Mouse (Mus musculus) liver, embryonic 16.5 days (tissue): ENCODE data around the gene Emp2. TPM values are rescaled to one million over a fixed set of nuclear protein-coding genes. Genes with fewer than 3 reads are reported as not detected.
"Not testable (repeated sequence)": the region's sequence is repeated elsewhere in the genome, so short reads cannot be mapped to it uniquely, and the experiment has no call there.

Experiments used
- ATAC-seq: fragments of 200-750 bp; cut with Nextera tagmentation; 2 replicates; pipeline ENCODE4 v1.8.0; 2017; ENCODE audit warnings: low read depth, mild to moderate bottlenecking, moderate number of reproducible peaks, moderate library complexity
- H3K27ac ChIP-seq: fragments of 300-500 bp; sonication (generic); 2 replicates; pipeline ENCODE4 v1.5.1; 2014; ENCODE audit warnings: mild to moderate bottlenecking, low read length
- H3K27me3 ChIP-seq: fragments of 300-500 bp; sonication (generic); 2 replicates; pipeline ENCODE4 v1.6.1; 2014; ENCODE audit warnings: low read depth, low read length, mixed read lengths; ENCODE audit not compliant: control insufficient read depth, insufficient read depth
- H3K36me3 ChIP-seq: fragments of 300-500 bp; sonication (generic); 2 replicates; pipeline ENCODE4 v1.6.1; 2014; ENCODE audit warnings: mild to moderate bottlenecking; ENCODE audit not compliant: control insufficient read depth, insufficient read depth
- H3K4me1 ChIP-seq: fragments of 300-500 bp; sonication (generic); 2 replicates; pipeline ENCODE4 v1.6.1; 2014; ENCODE audit warnings: low read depth, low read length, mixed read lengths; ENCODE audit not compliant: control insufficient read depth
- H3K4me2 ChIP-seq: fragments of 300-500 bp; sonication (generic); 2 replicates; pipeline ENCODE4 v1.6.1; 2014; ENCODE audit warnings: low read depth, low read length, mixed read lengths
- H3K4me3 ChIP-seq: fragments of 300-500 bp; sonication (generic); 2 replicates; pipeline ENCODE4 v1.5.1; 2014; ENCODE audit warnings: low read depth, mild to moderate bottlenecking, low read length
- H3K9ac ChIP-seq: fragments of 300-500 bp; sonication (generic); 2 replicates; pipeline ENCODE4 v1.6.1; 2014; ENCODE audit warnings: low read depth, low read length
- H3K9me3 ChIP-seq: fragments of 300-500 bp; sonication (generic); replicated peaks from 2 replicates; pipeline ENCODE4 v1.6.1; 2016; ENCODE audit warnings: low read length; ENCODE audit not compliant: control insufficient read depth
- WGBS: fragments of 180-500 bp; shearing (Covaris S2); extraction: QIAGEN DNeasy Blood & Tissue Kit; methylation state at CpG from one replicate; pipeline ENCODE4 v1.1.7; 2014; ENCODE audit not compliant: insufficient replicate concordance; 5-methylcytosine and 5-hydroxymethylcytosine counted together
- microRNA-seq: library from miRNA; unstranded; fragments of <30 nt; microRNA quantifications from one replicate; pipeline ENCODE4, GENCODE M21; 2016
- polyA plus RNA-seq: library from polyadenylated mRNA; unstranded; fragments of >200 nt; fragmentation: Nextera tagmentation; extraction: Ambion mirVana; gene quantifications from 2 replicates; pipeline ENCODE4 v1.2.1, GENCODE M21; 2015

Gene Emp2
- polyA plus RNA-seq, 1 experiment from 2014 or later = 6.7 TPM

GRCm38 (mm10) chr16:10280286-10280951 lies 33.3 kb downstream of the Emp2 start:
- Histone ChIP-seq H3K36me3 (no peaks in the 10 kb centered on the region), H3K9me3 (no peaks in the 10 kb centered on the region), H3K9ac (no peak overlapping the region), H3K4me2 (no peak overlapping the region), H3K4me3 (no peak overlapping the region), H3K27ac (no peak overlapping the region), H3K27me3 (no peaks in the 10 kb centered on the region), H3K4me1 (no peaks in the 10 kb centered on the region)
- WGBS = 35% methylated on average over 12 of the region's 12 CpGs
- ATAC-seq = no peak

- H3K9me3 ChIP-seq, H3K4me1 ChIP-seq, ATAC-seq, H3K4me3 ChIP-seq, H3K9ac ChIP-seq, H3K4me2 ChIP-seq, H3K36me3 ChIP-seq, H3K27me3 ChIP-seq, H3K27ac ChIP-seq: not testable (repeated sequence)
- WGBS = 64% methylated on average over 4 of the region's 5 CpGs
Observed at GRCm38 (mm10) chr16:10276778-10277177, 37.0 kb downstream of the Emp2 start.

- H3K4me2 ChIP-seq = no peak overlapping the region
- H3K9me3 ChIP-seq = no peaks in the 10 kb centered on the region
- H3K27ac ChIP-seq = no peak overlapping the region
- no peak for ATAC-seq
- H3K4me3 ChIP-seq = no peak overlapping the region
- no peaks in the 10 kb centered on the region for H3K36me3 ChIP-seq
- H3K9ac ChIP-seq = no peak overlapping the region
- no peaks in the 10 kb centered on the region for H3K4me1 ChIP-seq
- WGBS = 60% methylated on average over 4 of the region's 4 CpGs
- H3K27me3 ChIP-seq = no peaks in the 10 kb centered on the region
Observed at GRCm38 (mm10) chr16:10274465-10274864, 39.3 kb downstream of the Emp2 start.

- H3K9me3 ChIP-seq = no peaks in the 10 kb centered on the region
- WGBS = 11% methylated on average over 3 of the region's 3 CpGs
- no peak overlapping the region for H3K4me3 ChIP-seq
- no peak overlapping the region for H3K4me2 ChIP-seq
- H3K9ac ChIP-seq = no peak overlapping the region
- no peaks in the 10 kb centered on the region for H3K36me3 ChIP-seq
- H3K4me1 ChIP-seq = no peaks in the 10 kb centered on the region
- H3K27ac ChIP-seq = no peak overlapping the region
- no peaks in the 10 kb centered on the region for H3K27me3 ChIP-seq
- ATAC-seq = no peak
Observed at GRCm38 (mm10) chr16:10272256-10272655, 41.5 kb downstream of the Emp2 start.

- H3K27me3 ChIP-seq = no peaks in the 10 kb centered on the region
- no peaks in the 10 kb centered on the region for H3K4me1 ChIP-seq
- no peak for ATAC-seq
- H3K9me3 ChIP-seq = no peaks in the 10 kb centered on the region
- no peak overlapping the region for H3K27ac ChIP-seq
- no peak overlapping the region for H3K9ac ChIP-seq
- no peak overlapping the region for H3K4me2 ChIP-seq
- no peaks in the 10 kb centered on the region for H3K36me3 ChIP-seq
- no peak overlapping the region for H3K4me3 ChIP-seq
- WGBS = 93% methylated on average over 1 of the region's 1 CpGs
Observed at GRCm38 (mm10) chr16:10253993-10254392, 59.8 kb downstream of the Emp2 start.

GRCm38 (mm10) chr16:10236601-10237000 lies 77.2 kb downstream of the Emp2 start:
- Histone ChIP-seq H3K4me1 (no peaks in the 10 kb centered on the region), H3K27ac (no peak overlapping the region), H3K4me2 (no peak overlapping the region), H3K9me3 (no peaks in the 10 kb centered on the region), H3K36me3 (no peaks in the 10 kb centered on the region), H3K9ac (no peak overlapping the region), H3K4me3 (no peak overlapping the region), H3K27me3 (no peaks in the 10 kb centered on the region)
- no peak for ATAC-seq

Small RNAs within 50 kb of the gene (microRNA-seq; reads per million reads assigned to microRNA genes)
- gene Gm22932 = not detected

Other genes starting within 250 kb of the Emp2 start
- 0.11 and 0.33 TPM in 2 replicates for gene Rpl39l, start 143.7 kb downstream of the Emp2 start, polyA plus RNA-seq
- gene Atf7ip2, start 121.3 kb downstream of the Emp2 start, polyA plus RNA-seq = 0.09 and 0.21 TPM in 2 replicates
- 0.11 and 0.17 TPM in 2 replicates for gene Tekt5, start 81.5 kb upstream of the Emp2 start, polyA plus RNA-seq
- 23.9 and 26.4 TPM in 2 replicates for gene Nubp1, start 98.0 kb upstream of the Emp2 start, polyA plus RNA-seq
- 0.47 and 0.51 TPM in 2 replicates for gene Tvp23a, start 133.4 kb upstream of the Emp2 start, polyA plus RNA-seq
- 0.13 and 0.18 TPM in 2 replicates for gene Ciita, start 166.1 kb upstream of the Emp2 start, polyA plus RNA-seq
- 1.1 and 1.7 TPM in 2 replicates for gene Dexi, start 229.1 kb upstream of the Emp2 start, polyA plus RNA-seq
- 9.8 and 11.1 TPM in 2 replicates for gene Clec16a, start 231.4 kb upstream of the Emp2 start, polyA plus RNA-seq